Mouse (Mus musculus) stomach, embryonic 16.5 days (tissue): Measurements from ENCODE around the gene Plekha7. TPM values are rescaled to one million over a fixed set of nuclear protein-coding genes. Genes with fewer than 3 reads are reported as not detected.
A peak's percentile ranks its signal among the peaks of the same experiment; 100 is the strongest.

Experiments
- ATAC-seq: fragments of 200-750 bp; cut with Nextera tagmentation; 2 replicates; pipeline ENCODE4 v1.8.0; 2017; ENCODE audit warnings: moderate number of reproducible peaks, moderate TSS enrichment; ENCODE audit not compliant: insufficient read depth, low FRiP score
- H3K27ac ChIP-seq: fragments of 300-500 bp; sonication (generic); 2 replicates; pipeline ENCODE4 v1.5.1; 2014; ENCODE audit warnings: low read length
- H3K27me3 ChIP-seq: fragments of 300-500 bp; sonication (generic); 2 replicates; pipeline ENCODE4 v1.6.1; 2014; ENCODE audit warnings: low read length, control low read depth, mixed read lengths; ENCODE audit not compliant: control insufficient read depth, insufficient read depth
- H3K36me3 ChIP-seq: fragments of 300-500 bp; sonication (generic); 2 replicates; pipeline ENCODE4 v1.6.1; 2014; ENCODE audit warnings: low read length; ENCODE audit not compliant: control insufficient read depth, insufficient read depth
- H3K4me1 ChIP-seq: fragments of 300-500 bp; sonication (generic); 2 replicates; pipeline ENCODE4 v1.6.1; 2014; ENCODE audit warnings: low read length, control low read depth, mixed read lengths; ENCODE audit not compliant: control insufficient read depth, insufficient read depth
- H3K4me2 ChIP-seq: fragments of 300-500 bp; sonication (generic); 2 replicates; pipeline ENCODE4 v1.6.1; 2014; ENCODE audit warnings: low read depth, low read length, mixed read lengths
- H3K4me3 ChIP-seq: fragments of 300-500 bp; sonication (generic); replicated peaks from 2 replicates; pipeline ENCODE4 v1.5.1; 2014; ENCODE audit warnings: mild to moderate bottlenecking, low read length
- H3K9ac ChIP-seq: fragments of 300-500 bp; sonication (generic); 2 replicates; pipeline ENCODE4 v1.6.1; 2014; ENCODE audit warnings: low read length
- H3K9me3 ChIP-seq: fragments of 300-500 bp; sonication (generic); replicated peaks from 2 replicates; pipeline ENCODE4 v1.6.1; 2016; ENCODE audit warnings: low read length, control low read depth; ENCODE audit not compliant: control insufficient read depth
- WGBS: fragments of 180-500 bp; shearing (Covaris S2); extraction: QIAGEN DNeasy Blood & Tissue Kit; methylation state at CpG from one replicate; pipeline ENCODE4 v1.1.7; 2014; 5-methylcytosine and 5-hydroxymethylcytosine counted together
- polyA plus RNA-seq: library from polyadenylated mRNA; unstranded; fragments of >200 nt; fragmentation: Nextera tagmentation; extraction: Ambion mirVana; gene quantifications from 2 replicates; pipeline ENCODE4 v1.2.1, GENCODE M21; 2015

Plekha7 gene
- polyA plus RNA-seq, 1 experiment from 2014 or later: 19.9 TPM

DNA sequence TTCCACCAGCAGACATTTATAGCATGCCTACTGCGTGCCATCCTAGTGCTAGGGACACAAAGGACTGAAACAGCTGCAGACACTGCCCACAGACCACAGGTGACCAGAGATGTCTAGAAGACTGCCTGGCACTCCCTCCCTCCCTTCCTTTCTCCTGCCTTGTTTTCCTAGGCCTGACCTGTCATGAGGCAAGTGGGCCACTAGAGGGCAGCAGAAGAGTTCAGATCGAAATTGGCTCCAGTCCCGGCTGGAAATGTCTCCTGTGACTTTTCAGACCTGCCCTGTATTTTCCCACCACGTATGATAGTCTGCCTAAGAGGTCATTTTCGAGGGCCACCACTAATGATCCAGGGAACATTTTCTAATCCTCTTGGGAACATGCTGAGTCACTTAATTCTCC, 176.1 kb downstream of the Plekha7 start:
- Histone ChIP-seq H3K4me2 (no peak overlapping the region), H3K4me3 (no peak overlapping the region), H3K4me1 (no peaks in the 10 kb centered on the region; the same call in 1 of the 2 replicates), H3K9me3 (no peaks in the 10 kb centered on the region), H3K27me3 (no peaks in the 10 kb centered on the region), H3K36me3 (no peaks in the 10 kb centered on the region), H3K27ac (no peak overlapping the region), H3K9ac (no peak overlapping the region)
- WGBS: 4% methylated on average over 5 of the region's 5 CpGs
- ATAC-seq: no peak

DNA sequence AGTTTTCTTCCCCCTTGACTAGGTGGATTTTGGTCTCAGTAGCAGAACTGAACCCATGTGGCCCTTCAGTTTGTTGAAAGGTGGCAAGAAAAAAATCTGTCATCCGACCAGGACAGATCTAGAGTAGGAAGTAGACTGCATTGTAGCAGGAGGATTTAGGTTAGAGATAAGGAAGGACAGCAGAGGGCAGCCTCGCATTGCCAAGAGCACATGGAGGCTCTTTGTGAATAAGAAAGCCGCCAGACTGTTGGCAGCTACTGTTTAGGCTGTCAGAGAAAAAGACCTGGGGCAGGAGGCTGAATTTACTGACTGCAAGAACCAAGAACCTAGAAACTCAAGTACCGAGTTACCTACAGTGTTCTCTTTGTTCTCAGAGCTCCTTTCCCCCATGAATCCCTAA, 176.8 kb downstream of the Plekha7 start:
- 21% methylated on average over 4 of the region's 4 CpGs for WGBS
- ATAC-seq: no peak
- H3K9ac ChIP-seq: no peak overlapping the region

DNA sequence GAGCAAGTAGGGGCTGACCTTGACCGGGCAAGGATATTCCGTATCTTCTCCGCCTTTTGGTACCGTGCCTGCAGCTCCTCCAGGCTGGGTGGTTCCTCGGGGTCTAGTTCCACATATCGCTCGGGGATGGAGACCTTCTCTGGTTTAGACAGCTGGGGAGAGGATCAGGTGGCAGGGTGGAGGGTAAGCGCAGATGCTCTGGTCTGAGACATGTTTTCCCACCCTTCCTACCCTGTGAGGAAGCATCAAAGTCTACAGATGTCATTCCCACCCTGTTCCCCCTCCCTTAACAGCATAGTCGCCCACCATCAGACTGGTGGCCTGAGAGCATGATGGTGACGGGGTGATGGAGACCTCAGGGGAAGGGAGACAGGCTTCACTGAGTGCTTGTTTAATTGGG, 178.8 kb downstream of the Plekha7 start:
- no peak overlapping the region for H3K9ac ChIP-seq
- ATAC-seq: no peak

More for the DNA sequence above, 176.8 kb downstream of the Plekha7 start:
- Histone ChIP-seq H3K4me2 (no peak overlapping the region), H3K27ac (no peak overlapping the region), H3K36me3 (no peaks in the 10 kb centered on the region), H3K27me3 (no peaks in the 10 kb centered on the region), H3K4me3 (no peak overlapping the region), H3K4me1 (no peaks in the 10 kb centered on the region; the same call in 1 of the 2 replicates), H3K9me3 (no peaks in the 10 kb centered on the region)

DNA sequence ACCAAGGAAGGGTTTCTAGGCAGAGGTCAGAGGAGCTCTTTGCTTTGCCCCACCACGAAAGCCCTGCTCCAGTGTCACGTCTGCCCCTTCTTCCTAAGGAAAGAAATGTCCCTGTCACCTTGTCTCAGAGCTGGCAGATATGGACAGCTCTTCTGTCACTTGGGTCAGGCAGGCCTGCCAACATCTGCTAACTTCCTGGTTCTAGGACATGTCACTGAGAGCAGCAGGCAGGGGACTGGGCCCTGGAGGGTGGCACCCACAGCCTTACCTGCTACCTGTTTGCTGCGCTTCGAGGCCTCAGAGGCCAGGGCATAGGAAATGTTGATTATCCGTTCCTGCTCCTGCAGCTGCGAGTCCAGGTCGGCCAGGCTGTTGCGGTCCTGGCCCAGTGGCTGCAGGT, 179.9 kb downstream of the Plekha7 start:
- no peak overlapping the region for H3K27ac ChIP-seq
- no peak overlapping the region for H3K9ac ChIP-seq
- H3K27me3 ChIP-seq: no peaks in the 10 kb centered on the region
- no peaks in the 10 kb centered on the region for H3K4me1 ChIP-seq
- H3K4me3 ChIP-seq: no peak overlapping the region
- 86% methylated on average over 8 of the region's 8 CpGs for WGBS
- H3K4me2 ChIP-seq: no peak overlapping the region
- no peaks in the 10 kb centered on the region for H3K36me3 ChIP-seq
- ATAC-seq: no peak
- no peaks in the 10 kb centered on the region for H3K9me3 ChIP-seq

More for the DNA sequence above, 178.8 kb downstream of the Plekha7 start:
- no peaks in the 10 kb centered on the region for H3K9me3 ChIP-seq
- no peak overlapping the region for H3K27ac ChIP-seq
- H3K36me3 ChIP-seq: no peaks in the 10 kb centered on the region
- 86% methylated on average over 10 of the region's 10 CpGs for WGBS
- H3K4me3 ChIP-seq: no peak overlapping the region
- H3K27me3 ChIP-seq: no peaks in the 10 kb centered on the region
- H3K4me1 ChIP-seq: no peaks in the 10 kb centered on the region
- no peak overlapping the region for H3K4me2 ChIP-seq

DNA sequence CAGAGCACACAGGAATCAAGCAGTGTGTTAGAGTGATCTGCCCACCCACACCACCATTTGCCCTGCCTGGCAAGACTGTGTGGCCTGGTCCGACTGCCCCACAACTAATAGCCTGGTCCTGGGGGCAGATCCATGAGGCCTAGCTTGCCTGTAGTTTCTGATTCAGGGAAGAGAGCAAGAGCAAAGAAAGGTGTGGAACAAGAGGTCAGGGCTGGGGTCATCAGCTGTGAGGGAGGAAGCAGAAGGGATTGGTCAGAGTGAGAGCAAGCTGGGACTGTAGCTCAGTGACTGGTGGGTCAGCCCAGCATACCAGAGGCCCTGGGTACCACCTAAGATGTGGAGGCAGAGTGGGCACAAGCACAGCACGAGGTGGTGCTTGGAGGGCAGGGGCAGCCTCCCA, 181.1 kb downstream of the Plekha7 start:
- ATAC-seq: peak; percentile 54; the same call in 1 of the 2 replicates

DNA sequence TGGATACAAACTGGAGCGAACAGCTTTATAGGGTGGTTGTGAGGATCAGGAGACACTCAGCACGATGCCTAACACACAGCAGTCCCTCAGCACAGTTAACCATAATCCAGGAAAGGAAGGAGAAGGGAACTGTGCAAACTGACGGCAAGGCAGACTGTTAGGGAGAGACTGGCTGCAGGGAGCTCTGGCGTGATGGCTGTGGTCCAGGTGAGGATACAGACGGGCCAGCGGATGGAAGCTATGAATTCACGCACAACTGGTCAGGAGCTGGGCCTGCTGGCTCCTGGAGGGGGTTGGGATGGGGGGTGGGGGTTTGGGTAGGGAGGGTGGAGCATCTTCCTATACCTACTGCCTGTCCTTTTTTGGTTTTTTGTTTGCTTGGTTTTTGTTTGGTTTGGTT, 182.5 kb downstream of the Plekha7 start:
- ATAC-seq: no peak
- Histone ChIP-seq H3K4me3 (no peak overlapping the region), H3K27me3 (no peaks in the 10 kb centered on the region), H3K27ac (no peak overlapping the region), H3K9ac (no peak overlapping the region), H3K36me3 (no peaks in the 10 kb centered on the region), H3K9me3 (no peaks in the 10 kb centered on the region), H3K4me2 (no peak overlapping the region), H3K4me1 (no peaks in the 10 kb centered on the region)
- 68% methylated on average over 7 of the region's 7 CpGs for WGBS

More for the DNA sequence above, 181.1 kb downstream of the Plekha7 start:
- Histone ChIP-seq H3K4me2 (no peak overlapping the region), H3K9me3 (no peaks in the 10 kb centered on the region), H3K36me3 (no peaks in the 10 kb centered on the region), H3K27ac (no peak overlapping the region), H3K9ac (no peak overlapping the region), H3K4me1 (no peaks in the 10 kb centered on the region), H3K27me3 (no peaks in the 10 kb centered on the region), H3K4me3 (no peak overlapping the region)
- 58% methylated on average over 2 of the region's 2 CpGs for WGBS

DNA sequence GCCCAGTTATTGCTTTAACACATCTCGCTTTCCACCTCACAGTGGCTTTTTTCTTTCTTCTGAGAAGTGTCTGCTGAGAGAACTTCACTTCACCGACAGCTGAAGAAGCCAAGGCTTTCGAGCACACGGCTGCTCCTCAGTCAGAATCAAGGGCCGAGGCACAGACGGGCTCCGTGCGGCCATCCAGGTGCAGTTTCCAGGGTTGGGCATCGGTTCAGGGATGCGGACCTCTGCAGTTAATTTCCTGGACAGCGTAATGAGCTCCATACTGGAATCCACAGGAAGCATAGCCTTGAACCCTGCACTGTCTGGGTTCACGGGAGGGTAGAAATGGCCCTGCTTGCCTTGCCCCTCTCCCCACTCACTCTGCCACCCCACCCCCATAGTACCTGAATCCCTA, 184.1 kb downstream of the Plekha7 start:
- Histone ChIP-seq H3K36me3 (no peaks in the 10 kb centered on the region), H3K9me3 (0 out of 2 replicates have a peak, but pooled peaks cover 3% of the 10 kb centered on the region), H3K4me2 (no peak overlapping the region), H3K4me1 (no peaks in the 10 kb centered on the region), H3K27me3 (no peaks in the 10 kb centered on the region), H3K27ac (no peak overlapping the region), H3K9ac (no peak overlapping the region), H3K4me3 (no peak overlapping the region)
- 88% methylated on average over 12 of the region's 12 CpGs for WGBS
- no peak for ATAC-seq

DNA sequence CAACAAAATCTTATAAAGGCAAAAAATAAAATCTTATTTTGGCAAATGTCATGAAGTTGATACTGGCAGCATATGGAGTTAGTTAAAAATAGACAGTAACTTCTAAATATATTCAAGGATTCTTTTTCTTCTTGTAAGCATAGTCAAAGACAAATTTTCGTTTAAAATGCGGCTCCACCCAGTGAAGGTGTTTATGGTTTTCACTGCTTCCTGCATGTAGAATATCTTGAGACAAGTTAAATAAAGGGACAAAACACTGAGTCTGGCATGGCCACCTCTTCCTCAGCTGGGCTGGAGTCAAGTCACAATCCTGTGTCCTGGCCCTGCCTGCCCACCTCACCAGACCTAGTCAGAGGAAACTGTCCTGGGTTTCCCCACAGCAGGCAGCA, 184.6 kb downstream of the Plekha7 start:
- ATAC-seq: no peak
- H3K4me1 ChIP-seq: no peaks in the 10 kb centered on the region
- no peak overlapping the region for H3K9ac ChIP-seq
- H3K36me3 ChIP-seq: no peaks in the 10 kb centered on the region
- 0 out of 2 replicates have a peak, but pooled peaks cover 3% of the 10 kb centered on the region for H3K9me3 ChIP-seq
- no peak overlapping the region for H3K27ac ChIP-seq
- WGBS: 72% methylated on average over 2 of the region's 2 CpGs
- H3K27me3 ChIP-seq: no peaks in the 10 kb centered on the region
- no peak overlapping the region for H3K4me2 ChIP-seq
- no peak overlapping the region for H3K4me3 ChIP-seq

DNA sequence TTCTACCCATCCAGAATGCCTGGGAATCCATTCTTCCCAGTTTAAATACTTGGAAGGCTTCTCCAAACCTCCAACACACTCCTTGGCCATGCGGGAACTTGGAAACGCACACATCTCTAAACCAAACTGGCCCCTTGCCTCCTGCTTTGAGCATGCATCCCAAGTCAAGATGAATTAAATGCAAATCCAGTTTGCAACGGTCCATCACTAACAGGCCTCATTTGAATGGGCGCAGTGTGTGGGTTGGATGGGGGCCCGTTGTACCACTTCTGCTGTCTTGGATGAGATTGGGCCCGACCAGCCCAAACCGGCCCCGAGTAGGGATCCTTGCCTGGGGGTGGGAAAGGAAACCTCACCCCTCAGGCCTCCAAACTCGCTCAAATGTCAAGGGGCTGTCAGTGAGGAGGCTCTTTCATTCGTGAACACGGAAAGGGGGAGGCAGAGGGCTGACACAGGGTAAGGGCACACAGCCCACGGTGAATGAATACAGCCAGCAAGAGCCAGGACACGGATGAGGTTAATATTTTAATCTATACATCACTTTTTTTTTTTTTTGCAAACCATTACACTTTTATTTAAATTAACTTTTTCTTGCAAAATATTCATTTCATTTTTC, 185.1 kb downstream of the Plekha7 start:
- H3K9ac ChIP-seq: no peak overlapping the region
- no peak for ATAC-seq

More for the DNA sequence above, 185.1 kb downstream of the Plekha7 start:
- Histone ChIP-seq H3K4me3 (no peak overlapping the region), H3K4me2 (no peak overlapping the region), H3K27me3 (no peaks in the 10 kb centered on the region), H3K27ac (no peak overlapping the region), H3K4me1 (no peaks in the 10 kb centered on the region), H3K36me3 (no peaks in the 10 kb centered on the region), H3K9me3 (0 out of 2 replicates have a peak, but pooled peaks cover 3% of the 10 kb centered on the region)
- 68% methylated on average over 13 of the region's 13 CpGs for WGBS
